Mouse (Mus musculus) intestine, embryonic 15.5 days (tissue): ENCODE results near the gene Tbx10. TPM values are rescaled to one million over a fixed set of nuclear protein-coding genes. Genes with fewer than 3 reads are reported as not detected.
"Not testable (repeated sequence)": the region's sequence is repeated elsewhere in the genome, so short reads cannot be mapped to it uniquely, and the experiment has no call there.

Experiments
- ATAC-seq: fragments of 200-750 bp; cut with Nextera tagmentation; 2 replicates; pipeline ENCODE4 v1.8.0; 2017; ENCODE audit warnings: moderate TSS enrichment, moderate library complexity
- H3K27ac ChIP-seq: fragments of 300-500 bp; sonication (generic); 2 replicates; pipeline ENCODE4 v1.5.1; 2015; ENCODE audit warnings: mild to moderate bottlenecking, inconsistent platforms
- H3K27me3 ChIP-seq: fragments of 300-500 bp; sonication (generic); replicated peaks from 2 replicates; pipeline ENCODE4 v1.6.1; 2015; ENCODE audit warnings: inconsistent platforms
- H3K36me3 ChIP-seq: fragments of 300-500 bp; sonication (generic); 2 replicates; pipeline ENCODE4 v1.6.1; 2015; ENCODE audit warnings: inconsistent platforms
- H3K4me1 ChIP-seq: fragments of 300-500 bp; sonication (generic); replicated peaks from 2 replicates; pipeline ENCODE4 v1.6.1; 2015; ENCODE audit warnings: inconsistent platforms
- H3K4me2 ChIP-seq: fragments of 300-500 bp; sonication (generic); replicated peaks from 2 replicates; pipeline ENCODE4 v1.6.1; 2015; ENCODE audit warnings: mild to moderate bottlenecking, inconsistent platforms
- H3K4me3 ChIP-seq: fragments of 300-500 bp; sonication (generic); replicated peaks from 2 replicates; pipeline ENCODE4 v1.5.1; 2015; ENCODE audit warnings: inconsistent platforms
- H3K9ac ChIP-seq: fragments of 300-500 bp; sonication (generic); 2 replicates; pipeline ENCODE4 v1.6.1; 2015; ENCODE audit warnings: inconsistent platforms
- H3K9me3 ChIP-seq: fragments of 300-500 bp; sonication (generic); 2 replicates; pipeline ENCODE4 v1.6.1; 2016; ENCODE audit warnings: inconsistent platforms
- WGBS: fragments of 180-500 bp; shearing (Covaris S2); methylation state at CpG from one replicate; pipeline ENCODE4 v1.1.7; 2015; 5-methylcytosine and 5-hydroxymethylcytosine counted together
- polyA plus RNA-seq: library from polyadenylated mRNA; unstranded; fragments of >200 nt; fragmentation: Nextera tagmentation; extraction: Ambion mirVana; gene quantifications from 2 replicates; pipeline ENCODE4 v1.2.1, GENCODE M21; 2015

The Tbx10 gene
- polyA plus RNA-seq, 1 experiment from 2014 or later: 0.38 TPM

GRCm38 (mm10) chr19:3958470-3958869 is 34.1 kb upstream of the Tbx10 start, which contains the start of gene Aldh3b3:
TSS of gene Aldh3b3 (plus strand) at chr19:3958645.
- no peak within 1 kb of the TSS for H3K4me2 ChIP-seq
- H3K27ac ChIP-seq: no peak within 1 kb of the TSS
- no peak within 1 kb of the TSS for H3K4me3 ChIP-seq
- 63% methylated on average over 4 of the region's 4 CpGs for WGBS
- H3K9me3 ChIP-seq: no peaks in the 10 kb centered on the region
- ATAC-seq: no peak
- peaks cover 2% of the 10 kb centered on the region; the same call in 1 of the 2 replicates for H3K4me1 ChIP-seq
- H3K9ac ChIP-seq: no peak within 1 kb of the TSS
- H3K27me3 ChIP-seq: no peaks in the 10 kb centered on the region
- H3K36me3 ChIP-seq: no peaks in the 10 kb centered on the region

- H3K4me1 ChIP-seq: peaks cover 2% of the 10 kb centered on the region; the same call in 1 of the 2 replicates
- H3K36me3 ChIP-seq: no peaks in the 10 kb centered on the region
- H3K27ac ChIP-seq: no peak overlapping the region
- ATAC-seq: no peak
- H3K27me3 ChIP-seq: no peaks in the 10 kb centered on the region
- H3K9ac ChIP-seq: no peak overlapping the region
- no peak overlapping the region for H3K4me3 ChIP-seq
- H3K9me3 ChIP-seq: no peaks in the 10 kb centered on the region
- no peak overlapping the region for H3K4me2 ChIP-seq
Measured at GRCm38 (mm10) chr19:3959030-3959429, 33.5 kb upstream of the Tbx10 start.

- no peaks in the 10 kb centered on the region for H3K36me3 ChIP-seq
- ATAC-seq: no peak
- H3K27ac ChIP-seq: no peak overlapping the region
- H3K27me3 ChIP-seq: no peaks in the 10 kb centered on the region
- H3K9ac ChIP-seq: no peak overlapping the region
- WGBS: 72% methylated on average over 5 of the region's 5 CpGs
- H3K4me2 ChIP-seq: no peak overlapping the region
- peaks cover 2% of the 10 kb centered on the region; the same call in 1 of the 2 replicates for H3K4me1 ChIP-seq
- H3K9me3 ChIP-seq: no peaks in the 10 kb centered on the region
- no peak overlapping the region for H3K4me3 ChIP-seq
Measured at GRCm38 (mm10) chr19:3960211-3960610, 32.3 kb upstream of the Tbx10 start.

GRCm38 (mm10) chr19:3961805-3962204 is 30.7 kb upstream of the Tbx10 start:
- H3K4me3 ChIP-seq, H3K4me2 ChIP-seq, H3K27me3 ChIP-seq, ATAC-seq, H3K9me3 ChIP-seq, H3K36me3 ChIP-seq, H3K27ac ChIP-seq, H3K9ac ChIP-seq, H3K4me1 ChIP-seq: not testable (repeated sequence)
- WGBS: 86% methylated on average over 6 of the region's 6 CpGs

GRCm38 (mm10) chr19:3962469-3962868 is 30.1 kb upstream of the Tbx10 start:
- H3K36me3 ChIP-seq: no peaks in the 10 kb centered on the region
- H3K4me1 ChIP-seq: no peaks in the 10 kb centered on the region
- no peak overlapping the region for H3K4me3 ChIP-seq
- no peaks in the 10 kb centered on the region for H3K27me3 ChIP-seq
- H3K9ac ChIP-seq: no peak overlapping the region
- no peak for ATAC-seq
- H3K4me2 ChIP-seq: no peak overlapping the region
- 15% methylated on average over 2 of the region's 2 CpGs for WGBS
- no peaks in the 10 kb centered on the region for H3K9me3 ChIP-seq
- no peak overlapping the region for H3K27ac ChIP-seq

GRCm38 (mm10) chr19:3964030-3964429 is 28.5 kb upstream of the Tbx10 start:
- Histone ChIP-seq H3K27me3 (no peaks in the 10 kb centered on the region), H3K4me1 (no peaks in the 10 kb centered on the region), H3K9ac (no peak overlapping the region), H3K9me3 (no peaks in the 10 kb centered on the region), H3K27ac (no peak overlapping the region), H3K36me3 (no peaks in the 10 kb centered on the region), H3K4me3 (no peak overlapping the region), H3K4me2 (no peak overlapping the region)
- WGBS: 74% methylated on average over 4 of the region's 4 CpGs
- ATAC-seq: no peak

- no peak overlapping the region for H3K4me3 ChIP-seq
- no peak overlapping the region for H3K27ac ChIP-seq
- H3K9ac ChIP-seq: no peak overlapping the region
- no peaks in the 10 kb centered on the region for H3K36me3 ChIP-seq
- H3K4me2 ChIP-seq: no peak overlapping the region
- H3K27me3 ChIP-seq: no peaks in the 10 kb centered on the region
- no peaks in the 10 kb centered on the region for H3K4me1 ChIP-seq
- no peaks in the 10 kb centered on the region for H3K9me3 ChIP-seq
- 68% methylated on average over 11 of the region's 11 CpGs for WGBS
- no peak for ATAC-seq
Measured at GRCm38 (mm10) chr19:3966330-3967075, 26.0 kb upstream of the Tbx10 start.

GRCm38 (mm10) chr19:3967258-3967657 is 25.3 kb upstream of the Tbx10 start:
- H3K9ac ChIP-seq: no peak overlapping the region
- no peak overlapping the region for H3K27ac ChIP-seq

GRCm38 (mm10) chr19:3972229-3972628 is 20.3 kb upstream of the Tbx10 start, which contains the start of gene Aldh3b2:
TSS of gene Aldh3b2 (plus strand) at chr19:3972328.
- Histone ChIP-seq H3K36me3 (no peaks in the 10 kb centered on the region), H3K9me3 (no peaks in the 10 kb centered on the region), H3K4me3 (no peak within 1 kb of the TSS), H3K27me3 (no peaks in the 10 kb centered on the region), H3K27ac (0 out of 2 replicates have a peak within 1 kb of the TSS, but pooled peaks have one; percentile 6), H3K4me1 (0 out of 2 replicates have a peak, but pooled peaks cover 5% of the 10 kb centered on the region), H3K4me2 (no peak within 1 kb of the TSS), H3K9ac (no peak within 1 kb of the TSS)
- WGBS: 19% methylated on average over 9 of the region's 9 CpGs
- ATAC-seq: peak; percentile 84

More at GRCm38 (mm10) chr19:3967258-3967657, 25.3 kb upstream of the Tbx10 start:
- Histone ChIP-seq H3K9me3 (no peaks in the 10 kb centered on the region), H3K4me1 (0 out of 2 replicates have a peak, but pooled peaks cover 2% of the 10 kb centered on the region), H3K4me3 (no peak overlapping the region), H3K4me2 (no peak overlapping the region), H3K27me3 (no peaks in the 10 kb centered on the region), H3K36me3 (no peaks in the 10 kb centered on the region)
- no peak for ATAC-seq
- 59% methylated on average over 3 of the region's 3 CpGs for WGBS

GRCm38 (mm10) chr19:3974608-3975007 is 17.9 kb upstream of the Tbx10 start:
- H3K27ac ChIP-seq, H3K27me3 ChIP-seq, H3K4me3 ChIP-seq, ATAC-seq, H3K4me1 ChIP-seq, H3K4me2 ChIP-seq, H3K9ac ChIP-seq, H3K36me3 ChIP-seq, H3K9me3 ChIP-seq: not testable (repeated sequence)
- 89% methylated on average over 6 of the region's 6 CpGs for WGBS

- no peak overlapping the region for H3K4me3 ChIP-seq
- H3K4me2 ChIP-seq: no peak overlapping the region
- no peaks in the 10 kb centered on the region for H3K27me3 ChIP-seq
- no peak overlapping the region for H3K27ac ChIP-seq
- H3K4me1 ChIP-seq: peaks cover 5% of the 10 kb centered on the region; the same call in 1 of the 2 replicates
- H3K9me3 ChIP-seq: no peaks in the 10 kb centered on the region
- H3K36me3 ChIP-seq: no peaks in the 10 kb centered on the region
- WGBS: 65% methylated on average over 2 of the region's 2 CpGs
- no peak overlapping the region for H3K9ac ChIP-seq
- no peak for ATAC-seq
Measured at GRCm38 (mm10) chr19:3975866-3976265, 16.7 kb upstream of the Tbx10 start.

- ATAC-seq: peak; percentile 81
- no peaks in the 10 kb centered on the region for H3K36me3 ChIP-seq
- H3K27ac ChIP-seq: no peak overlapping the region
- H3K4me2 ChIP-seq: no peak overlapping the region
- no peaks in the 10 kb centered on the region for H3K27me3 ChIP-seq
- H3K9me3 ChIP-seq: no peaks in the 10 kb centered on the region
- 7% methylated on average over 4 of the region's 4 CpGs for WGBS
- peaks cover 7% of the 10 kb centered on the region for H3K4me1 ChIP-seq
- H3K4me3 ChIP-seq: no peak overlapping the region
- no peak overlapping the region for H3K9ac ChIP-seq
Measured at GRCm38 (mm10) chr19:3980309-3980708, 12.2 kb upstream of the Tbx10 start.

GRCm38 (mm10) chr19:3980917-3981316 is 11.6 kb upstream of the Tbx10 start:
- no peak overlapping the region for H3K4me2 ChIP-seq
- H3K36me3 ChIP-seq: no peaks in the 10 kb centered on the region
- WGBS: 70% methylated on average over 9 of the region's 9 CpGs
- peaks cover 11% of the 10 kb centered on the region for H3K4me1 ChIP-seq
- no peak overlapping the region for H3K4me3 ChIP-seq
- no peaks in the 10 kb centered on the region for H3K9me3 ChIP-seq
- H3K9ac ChIP-seq: no peak overlapping the region
- H3K27me3 ChIP-seq: no peaks in the 10 kb centered on the region
- no peak overlapping the region for H3K27ac ChIP-seq
- ATAC-seq: no peak
